Mouse (Mus musculus) E14TG2a.4 (cell line): ENCODE data around the gene Gm6871.

Experiments used
- CTCF ChIP-seq: conservative IDR thresholded peaks from 2 replicates; pipeline ENCODE4 v1.5.1; 2014; ENCODE audit warnings: low read length
- NANOG ChIP-seq: IDR thresholded peaks from 2 replicates; pipeline ENCODE4 v1.6.1; 2014; ENCODE audit warnings: borderline replicate concordance, low read length, mixed read lengths

DNA sequence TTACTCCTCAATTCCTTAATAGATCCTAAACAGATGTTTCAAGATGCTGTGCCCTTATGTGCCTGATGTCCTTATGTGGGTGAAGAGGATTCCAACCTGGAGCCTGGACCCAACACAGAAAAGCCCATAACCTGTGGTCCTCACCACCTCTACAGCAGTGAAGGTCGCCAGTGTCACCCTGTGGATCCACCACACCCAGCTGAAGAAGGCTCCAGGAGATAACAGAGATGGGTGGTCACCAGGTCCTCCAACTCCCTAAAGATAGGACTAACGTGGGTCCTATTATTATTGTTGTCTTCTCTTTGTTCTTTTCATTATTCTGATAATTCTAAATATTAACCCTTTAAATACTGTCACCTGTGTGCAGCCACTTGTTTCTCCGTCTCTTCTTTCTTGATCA, 38.2 kb upstream of the Gm6871 start:
- TF ChIP-seq CTCF (no peak), NANOG (no peak)
